Mouse (Mus musculus): ENCODE data around the gene Fgd1.

The Fgd1 gene

DNA sequence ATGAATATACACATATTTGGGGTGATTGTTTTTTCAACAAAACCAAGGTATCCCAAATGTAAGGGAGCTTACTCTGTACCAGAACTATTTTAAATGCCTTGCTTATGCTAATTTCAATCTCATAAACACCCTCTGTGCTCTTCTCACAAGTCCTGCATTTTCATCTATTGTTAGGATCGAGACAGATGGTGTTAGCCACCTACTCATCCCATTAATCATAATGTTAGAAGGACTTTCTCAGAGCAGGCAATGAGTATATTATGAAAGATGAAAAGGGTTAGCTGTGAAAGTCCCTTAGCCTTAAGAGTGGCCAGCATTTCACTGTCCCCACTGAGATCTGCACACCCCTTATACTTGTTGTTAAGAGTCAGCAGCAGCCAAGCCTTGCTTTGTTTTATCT is 41.5 kb downstream of the Fgd1 start:
- no peak for DNase-seq (ENCODE audit: low spot score)

DNA sequence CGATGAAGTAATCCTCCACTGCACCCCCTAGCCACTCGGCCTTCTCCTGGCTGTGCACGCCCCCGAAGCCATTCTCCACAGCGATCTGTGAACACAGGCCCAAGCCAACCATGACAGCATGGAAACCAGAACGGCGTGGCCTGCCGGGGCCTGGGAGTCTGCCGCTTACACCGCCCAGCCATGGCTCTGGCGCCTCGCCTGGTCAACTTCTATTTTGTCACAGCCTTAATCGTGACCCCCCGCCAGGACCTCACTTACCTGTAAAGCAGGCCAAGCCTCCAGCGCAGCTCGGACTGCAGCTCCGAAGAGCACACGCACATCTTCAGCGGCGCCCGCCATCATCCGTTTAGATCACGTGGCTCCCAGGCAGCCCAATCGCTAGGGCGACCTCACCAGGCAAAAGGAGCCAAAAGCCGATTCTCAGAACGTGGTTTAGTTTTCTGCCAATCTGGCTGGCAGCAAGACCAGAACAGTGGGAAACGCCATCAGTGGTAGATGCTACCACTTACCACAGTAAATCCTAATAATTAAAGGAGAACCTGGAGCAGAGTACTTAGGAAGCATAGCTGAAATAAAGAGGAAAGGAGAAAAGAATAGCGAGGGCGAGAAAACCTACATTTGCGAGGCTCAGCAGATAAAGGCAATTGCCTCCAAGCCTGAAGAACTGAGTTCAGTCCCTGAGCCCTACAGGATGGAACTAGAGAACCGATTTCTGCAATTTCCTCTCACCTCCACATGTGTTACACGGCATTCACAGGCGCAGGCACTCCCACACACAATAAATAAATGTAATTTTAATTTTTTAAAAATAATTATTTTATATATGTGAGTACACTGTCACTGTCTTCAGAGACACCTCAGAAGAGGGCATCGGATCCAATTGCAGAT is 50.5 kb downstream of the Fgd1 start, which contains the start of gene Tsr2:
Gene Tsr2, minus strand, starts transcription at position 373 of the 888 bp plus-strand sequence.
- peak; percentile 78 for DNase-seq (ENCODE audit: low spot score)

DNA sequence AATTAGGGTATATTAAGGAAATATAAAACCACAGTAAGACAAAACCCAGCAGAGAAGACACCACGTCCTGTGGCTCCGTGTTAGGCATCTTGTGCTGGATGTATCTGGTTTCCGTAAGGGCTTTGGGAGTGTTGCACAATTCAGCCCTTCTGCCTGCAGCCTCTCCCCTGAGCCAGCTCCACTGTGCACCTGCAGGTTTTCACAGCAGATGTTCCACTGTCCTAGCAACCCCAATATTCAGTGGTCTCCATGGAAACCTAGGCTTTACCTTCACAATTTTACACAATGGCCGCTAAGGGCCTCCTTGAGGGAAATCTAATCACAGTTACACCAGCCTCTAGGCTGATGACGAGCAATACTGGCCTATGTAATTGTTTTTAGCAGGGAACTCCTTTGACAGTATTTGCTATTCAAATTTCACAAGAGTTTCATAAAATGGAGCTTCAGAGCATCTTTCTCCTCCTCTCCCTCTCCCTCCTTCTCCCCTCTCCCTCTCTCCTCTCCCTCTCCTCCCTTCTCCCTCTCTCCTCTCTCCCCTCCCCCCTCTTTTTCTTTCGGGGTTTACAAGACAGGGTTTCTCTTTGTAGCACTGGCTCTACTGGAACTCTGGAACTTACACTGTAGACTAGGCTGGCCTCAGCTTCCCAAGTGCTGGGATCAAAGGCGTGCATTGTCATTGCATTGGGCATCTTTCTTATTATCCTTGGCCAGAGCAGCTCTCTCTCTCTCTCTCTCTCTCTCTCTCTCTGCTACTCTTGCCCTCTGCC is 61.5 kb downstream of the Fgd1 start:
- DNase-seq (ENCODE audit: low spot score): no peak

DNA sequence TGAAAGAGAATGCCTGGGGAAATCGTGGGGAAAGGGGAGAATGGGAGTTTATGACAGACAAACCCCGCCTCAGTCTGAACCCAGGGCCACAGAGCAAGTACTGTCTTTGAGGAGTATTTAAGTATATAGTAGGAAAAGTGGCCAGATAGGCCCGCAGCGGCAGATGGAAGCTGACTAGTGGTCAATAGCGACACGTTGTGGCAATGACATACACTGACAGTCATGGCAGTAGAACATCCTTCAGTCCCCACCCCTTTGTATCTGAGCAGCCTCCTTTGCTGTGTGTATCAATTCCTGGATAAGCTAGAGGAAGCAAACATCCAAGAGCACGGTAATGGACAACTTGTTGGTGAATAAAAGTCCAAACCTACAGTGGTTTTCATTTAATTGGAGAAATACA is 70.8 kb downstream of the Fgd1 start:
- peak; percentile 1 for DNase-seq (ENCODE audit: low spot score)

DNA sequence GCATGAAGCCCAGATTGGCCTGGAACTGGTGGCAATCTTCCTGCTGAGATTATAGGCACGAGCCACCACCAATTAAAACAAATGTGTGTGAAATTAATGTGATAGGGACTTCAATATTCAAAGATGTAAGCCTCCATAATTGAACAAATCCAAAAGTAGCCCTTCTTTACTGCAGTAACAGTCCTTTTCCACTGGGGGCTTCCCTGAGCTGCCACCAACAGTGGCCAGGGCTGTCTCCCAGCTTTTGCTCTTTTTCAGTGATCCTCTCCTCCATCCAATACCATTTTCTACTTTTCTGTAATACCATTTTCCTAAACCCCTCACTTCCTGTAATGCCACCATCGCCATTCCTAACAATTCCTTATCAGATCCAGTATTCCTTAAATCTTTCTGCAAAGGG is 71.5 kb downstream of the Fgd1 start:
- DNase-seq (ENCODE audit: low spot score): peak; percentile 1

GRCm38 (mm10) chrX:151123933-151124332 is 78.0 kb downstream of the Fgd1 start:
- no peak for DNase-seq (ENCODE audit: low spot score)

- no peak for DNase-seq (ENCODE audit: low spot score)
These were observed 84.5 kb downstream of the Fgd1 start for GRCm38 (mm10) chrX:151130493-151130892.

DNA sequence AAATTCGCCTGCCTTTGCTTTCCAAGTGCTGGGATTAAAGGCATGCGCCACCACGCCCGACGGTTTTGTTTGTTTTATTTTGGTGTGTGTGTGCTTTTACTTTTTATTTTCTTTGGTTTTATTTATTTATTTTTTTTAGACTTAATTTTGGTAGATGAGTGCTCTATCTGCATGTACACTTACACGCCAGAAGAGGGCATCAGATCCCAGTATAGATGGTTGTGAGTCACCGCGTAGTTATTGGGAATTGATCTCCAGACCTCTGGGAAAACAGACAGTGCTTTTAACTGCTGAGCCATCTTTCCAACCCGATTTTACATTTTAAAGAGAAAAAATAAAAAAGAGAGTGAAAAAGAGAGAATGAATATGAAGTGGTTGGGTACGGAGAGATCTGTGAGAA is 86.8 kb downstream of the Fgd1 start:
- no peak for DNase-seq (ENCODE audit: low spot score)
